Mouse (Mus musculus) skeletal muscle tissue, adult 2 months (tissue): ENCODE measurements at regions not wholly inside any gene's neighbourhood (a gene's known extent, or its start where the extent isn't known, plus 50 kb on each side); places are given as distances from the start of the nearest gene placed in this dataset.

Experiments
- DNase-seq: peaks from one replicate; pipeline ENCODE4 v3.0.0-alpha.2; 2012; ENCODE audit warnings: low read depth, low spot score

- no peak for DNase-seq
Observed at GRCm38 (mm10) chr1:194208034-194209000, 409.7 kb upstream of the Plxna2 start.

GRCm38 (mm10) chr1:194197516-194197915, 420.5 kb upstream of the Plxna2 start:
- DNase-seq, result no peak

GRCm38 (mm10) chr1:194182293-194182692, 435.7 kb upstream of the Plxna2 start:
- no peak for DNase-seq

GRCm38 (mm10) chr1:194161469-194161868, 456.5 kb upstream of the Plxna2 start:
- no peak for DNase-seq

- DNase-seq, result no peak
Observed at GRCm38 (mm10) chr1:194160761-194161461, 457.1 kb upstream of the Plxna2 start.

GRCm38 (mm10) chr1:194157268-194157667, 460.8 kb upstream of the Plxna2 start:
- DNase-seq, result no peak

- DNase-seq, result no peak
Observed at GRCm38 (mm10) chr1:194148416-194149364, 469.3 kb upstream of the Plxna2 start.

GRCm38 (mm10) chr1:194117631-194118360, 500.2 kb upstream of the Plxna2 start:
- DNase-seq, result no peak

GRCm38 (mm10) chr1:194114399-194114798, 503.6 kb upstream of the Plxna2 start:
- DNase-seq, result no peak

GRCm38 (mm10) chr1:194111931-194112330, 506.1 kb upstream of the Plxna2 start:
- DNase-seq, result no peak

GRCm38 (mm10) chr1:194109172-194110071, 508.6 kb upstream of the Plxna2 start:
- no peak for DNase-seq

GRCm38 (mm10) chr1:194108132-194108531, 509.9 kb upstream of the Plxna2 start:
- DNase-seq, result no peak

GRCm38 (mm10) chr1:194107271-194107938, 510.6 kb upstream of the Plxna2 start:
- no peak for DNase-seq

GRCm38 (mm10) chr1:194089918-194090548, 528.0 kb upstream of the Plxna2 start:
- no peak for DNase-seq

- DNase-seq, result no peak
Observed at GRCm38 (mm10) chr1:194058512-194058911, 559.5 kb upstream of the Plxna2 start.

GRCm38 (mm10) chr1:194056544-194056943, 561.5 kb upstream of the Plxna2 start:
- DNase-seq, result no peak

- no peak for DNase-seq
Observed at GRCm38 (mm10) chr1:194049746-194050351, 568.2 kb upstream of the Plxna2 start.
